Mouse (Mus musculus) stomach, postnatal 0 days (tissue): Measurements from ENCODE around the gene Zbtb2. TPM values are rescaled to one million over a fixed set of nuclear protein-coding genes. Genes with fewer than 3 reads are reported as not detected.

Experiments
- ATAC-seq: fragments of 200-750 bp; cut with Nextera tagmentation; 2 replicates; pipeline ENCODE4 v1.8.0; 2017; ENCODE audit not compliant: low FRiP score, low TSS enrichment
- DNase-seq: peaks from one replicate; pipeline ENCODE4 v3.0.0-alpha.2; 2016; ENCODE audit warnings: low spot score
- H3K27ac ChIP-seq: fragments of 300-500 bp; sonication (generic); replicated peaks from 2 replicates; pipeline ENCODE4 v1.5.1; 2014; ENCODE audit warnings: mild to moderate bottlenecking, control low read depth
- H3K27me3 ChIP-seq: fragments of 300-500 bp; sonication (generic); 2 replicates; pipeline ENCODE4 v1.6.1; 2014; ENCODE audit warnings: low read length; ENCODE audit not compliant: control insufficient read depth, insufficient read depth
- H3K36me3 ChIP-seq: fragments of 300-500 bp; sonication (generic); 2 replicates; pipeline ENCODE4 v1.6.1; 2014; ENCODE audit warnings: low read length, mixed read lengths; ENCODE audit not compliant: control insufficient read depth, insufficient read depth
- H3K4me1 ChIP-seq: fragments of 300-500 bp; sonication (generic); replicated peaks from 2 replicates; pipeline ENCODE4 v1.6.1; 2014; ENCODE audit warnings: antibody characterized with exemption; ENCODE audit not compliant: control insufficient read depth, insufficient read depth
- H3K4me2 ChIP-seq: fragments of 300-500 bp; sonication (generic); replicated peaks from 2 replicates; pipeline ENCODE4 v1.6.1; 2014; ENCODE audit warnings: low read depth, mild to moderate bottlenecking, control low read depth, moderate library complexity
- H3K4me3 ChIP-seq: fragments of 300-500 bp; sonication (generic); 2 replicates; pipeline ENCODE4 v1.5.1; 2014; ENCODE audit warnings: low read depth, low read length, control low read depth
- H3K9ac ChIP-seq: fragments of 300-500 bp; sonication (generic); 2 replicates; pipeline ENCODE4 v1.6.1; 2014; ENCODE audit warnings: mild to moderate bottlenecking, low read length, control low read depth, mixed read lengths
- H3K9me3 ChIP-seq: fragments of 300-500 bp; sonication (generic); 2 replicates; pipeline ENCODE4 v1.6.1; 2016; ENCODE audit warnings: low read length; ENCODE audit not compliant: control insufficient read depth
- CTCF ChIP-seq: IDR thresholded peaks from 2 replicates; pipeline ENCODE4 v1.5.1; 2016; ENCODE audit warnings: antibody characterized with exemption, low read depth, mild to moderate bottlenecking, moderate library complexity
- EP300 ChIP-seq: optimal IDR thresholded peaks from 2 replicates; pipeline ENCODE3; 2016; ENCODE audit warnings: antibody characterized with exemption
- WGBS: fragments of 180-500 bp; shearing (Covaris S2); extraction: QIAGEN DNeasy Blood & Tissue Kit; methylation state at CpG from one replicate; pipeline ENCODE4 v1.1.7; 2014; 5-methylcytosine and 5-hydroxymethylcytosine counted together
- polyA plus RNA-seq: library from polyadenylated mRNA; unstranded; fragments of >200 nt; fragmentation: Nextera tagmentation; extraction: Ambion mirVana; gene quantifications from 2 replicates; pipeline ENCODE4 v1.2.1, GENCODE M21; 2015

Zbtb2 gene
- polyA plus RNA-seq, 1 experiment from 2014 or later: 5.3 TPM

- H3K4me2 ChIP-seq: no peak overlapping the region
- WGBS: 73% methylated on average over 5 of the region's 5 CpGs
- TF ChIP-seq EP300 (no peak), CTCF (no peak)
- no peak for ATAC-seq
- DNase-seq: no peak
- H3K36me3 ChIP-seq: no peaks in the 10 kb centered on the region
- H3K4me3 ChIP-seq: no peak overlapping the region
- no peak overlapping the region for H3K9ac ChIP-seq
- no peaks in the 10 kb centered on the region for H3K9me3 ChIP-seq
- no peak overlapping the region for H3K27ac ChIP-seq
- H3K27me3 ChIP-seq: no peaks in the 10 kb centered on the region
- H3K4me1 ChIP-seq: no peaks in the 10 kb centered on the region
Observed at GRCm38 (mm10) chr10:4380748-4381147, 7.2 kb downstream of the Zbtb2 start.

- Histone ChIP-seq H3K4me2 (no peak overlapping the region), H3K9me3 (no peaks in the 10 kb centered on the region), H3K4me1 (no peaks in the 10 kb centered on the region), H3K36me3 (peaks cover 4% of the 10 kb centered on the region; the same call in 1 of the 2 replicates), H3K27ac (0 out of 2 replicates have a peak overlapping the region, but pooled peaks have one; percentile 1), H3K9ac (no peak overlapping the region), H3K4me3 (no peak overlapping the region), H3K27me3 (no peaks in the 10 kb centered on the region)
- no peak for DNase-seq
- TF ChIP-seq EP300 (no peak), CTCF (no peak)
- 72% methylated on average over 7 of the region's 7 CpGs for WGBS
- no peak; the same call in 1 of the 2 replicates for ATAC-seq
Observed at GRCm38 (mm10) chr10:4376931-4377330, 11.0 kb downstream of the Zbtb2 start.

GRCm38 (mm10) chr10:4376461-4376860 is 11.4 kb downstream of the Zbtb2 start:
- Histone ChIP-seq H3K4me2 (no peak overlapping the region), H3K36me3 (peaks cover 4% of the 10 kb centered on the region; the same call in 1 of the 2 replicates), H3K9me3 (no peaks in the 10 kb centered on the region), H3K9ac (no peak overlapping the region), H3K4me3 (no peak overlapping the region), H3K27ac (no peak overlapping the region), H3K27me3 (no peaks in the 10 kb centered on the region), H3K4me1 (no peaks in the 10 kb centered on the region)
- DNase-seq (no peak), ATAC-seq (peak; percentile 65; the same call in 1 of the 2 replicates)
- TF ChIP-seq CTCF (no peak), EP300 (no peak)
- WGBS: 48% methylated on average over 7 of the region's 7 CpGs

- Histone ChIP-seq H3K27me3 (no peaks in the 10 kb centered on the region), H3K36me3 (peaks cover 4% of the 10 kb centered on the region; the same call in 1 of the 2 replicates), H3K9me3 (no peaks in the 10 kb centered on the region), H3K9ac (0 out of 2 replicates have a peak overlapping the region, but pooled peaks have one; percentile 27), H3K4me2 (no peak overlapping the region), H3K4me3 (no peak overlapping the region), H3K4me1 (no peaks in the 10 kb centered on the region), H3K27ac (no peak overlapping the region)
- ATAC-seq (no peak), DNase-seq (no peak)
- WGBS: 64% methylated on average over 7 of the region's 7 CpGs
- TF ChIP-seq EP300 (no peak), CTCF (no peak)
Observed at GRCm38 (mm10) chr10:4375267-4375666, 12.6 kb downstream of the Zbtb2 start.

GRCm38 (mm10) chr10:4374734-4375133 is 13.2 kb downstream of the Zbtb2 start:
- no peak overlapping the region for H3K4me2 ChIP-seq
- H3K27ac ChIP-seq: no peak overlapping the region
- DNase-seq (no peak), ATAC-seq (no peak)
- 86% methylated on average over 4 of the region's 4 CpGs for WGBS
- no peak overlapping the region for H3K9ac ChIP-seq
- no peaks in the 10 kb centered on the region for H3K27me3 ChIP-seq
- peaks cover 8% of the 10 kb centered on the region; the same call in 1 of the 2 replicates for H3K36me3 ChIP-seq
- H3K4me1 ChIP-seq: no peaks in the 10 kb centered on the region
- no peaks in the 10 kb centered on the region for H3K9me3 ChIP-seq
- TF ChIP-seq EP300 (no peak), CTCF (no peak)
- no peak overlapping the region for H3K4me3 ChIP-seq

GRCm38 (mm10) chr10:4374239-4374638 is 13.7 kb downstream of the Zbtb2 start:
- ATAC-seq: no peak
- 88% methylated on average over 7 of the region's 7 CpGs for WGBS
- Histone ChIP-seq H3K27me3 (no peaks in the 10 kb centered on the region), H3K4me3 (no peak overlapping the region), H3K27ac (no peak overlapping the region), H3K4me1 (no peaks in the 10 kb centered on the region), H3K9me3 (no peaks in the 10 kb centered on the region), H3K4me2 (no peak overlapping the region), H3K9ac (no peak overlapping the region), H3K36me3 (peaks cover 8% of the 10 kb centered on the region; the same call in 1 of the 2 replicates)
- DNase-seq: no peak
- TF ChIP-seq CTCF (no peak), EP300 (no peak)
